Mouse (Mus musculus) small intestine, adult 2 months (tissue): Measurements from ENCODE around the gene Ssh1. TPM values are rescaled to one million over a fixed set of nuclear protein-coding genes. Genes with fewer than 3 reads are reported as not detected.

ENCODE experiments used
- H3K27ac ChIP-seq: fragments of 200-500 bp; 2 replicates; pipeline ENCODE4 v1.5.1; 2012; ENCODE audit warnings: low read depth, low read length, control low read depth, inconsistent platforms; ENCODE audit not compliant: insufficient read depth
- H3K27me3 ChIP-seq: fragments of 200-500 bp; 2 replicates; pipeline ENCODE4 v1.6.1; 2012; ENCODE audit warnings: mild to moderate bottlenecking, moderate library complexity, low read length, inconsistent platforms; ENCODE audit not compliant: control insufficient read depth, insufficient read depth
- H3K36me3 ChIP-seq: fragments of 200-500 bp; 2 replicates; pipeline ENCODE4 v1.6.1; 2012; ENCODE audit warnings: mild to moderate bottlenecking, low read length, control low read depth, inconsistent platforms; ENCODE audit not compliant: control insufficient read depth, insufficient read depth
- H3K4me1 ChIP-seq: fragments of 200-500 bp; 2 replicates; pipeline ENCODE4 v1.6.1; 2012; ENCODE audit warnings: low read length, inconsistent platforms, mixed read lengths; ENCODE audit not compliant: control insufficient read depth, insufficient read depth, insufficient read length
- H3K4me3 ChIP-seq: fragments of 200-500 bp; 2 replicates; pipeline ENCODE4 v1.5.1; 2012; ENCODE audit warnings: low read depth, mild to moderate bottlenecking, control low read depth, inconsistent platforms, low read length, moderate library complexity
- CTCF ChIP-seq: fragments of 200-500 bp; IDR thresholded peaks from 2 replicates; pipeline ENCODE4 v1.5.1; 2012; ENCODE audit warnings: low read depth, mild to moderate bottlenecking, control low read depth, inconsistent platforms, low read length, moderate library complexity, mixed read lengths; ENCODE audit not compliant: insufficient replicate concordance, insufficient read length; ENCODE audit errors: extremely low read depth
- POLR2A ChIP-seq: fragments of 200-500 bp; IDR thresholded peaks from 2 replicates; pipeline ENCODE4 v1.6.1; 2012; ENCODE audit warnings: low read depth, mild to moderate bottlenecking, control low read depth, inconsistent platforms, low read length, moderate library complexity
- WGBS: fragments of 180-500 bp; shearing (Covaris S2); methylation state at CpG from one replicate; pipeline ENCODE4 v1.1.7; 2018; 5-methylcytosine and 5-hydroxymethylcytosine counted together
- polyA plus RNA-seq: library from polyadenylated mRNA; depleted of rRNA; stranded (reverse); fragments of >200 nt; gene quantifications from 2 replicates; pipeline ENCODE4 v1.2.3, GENCODE M21; 2012

The Ssh1 gene
- polyA plus RNA-seq, 1 experiment, result 11.3 TPM

DNA sequence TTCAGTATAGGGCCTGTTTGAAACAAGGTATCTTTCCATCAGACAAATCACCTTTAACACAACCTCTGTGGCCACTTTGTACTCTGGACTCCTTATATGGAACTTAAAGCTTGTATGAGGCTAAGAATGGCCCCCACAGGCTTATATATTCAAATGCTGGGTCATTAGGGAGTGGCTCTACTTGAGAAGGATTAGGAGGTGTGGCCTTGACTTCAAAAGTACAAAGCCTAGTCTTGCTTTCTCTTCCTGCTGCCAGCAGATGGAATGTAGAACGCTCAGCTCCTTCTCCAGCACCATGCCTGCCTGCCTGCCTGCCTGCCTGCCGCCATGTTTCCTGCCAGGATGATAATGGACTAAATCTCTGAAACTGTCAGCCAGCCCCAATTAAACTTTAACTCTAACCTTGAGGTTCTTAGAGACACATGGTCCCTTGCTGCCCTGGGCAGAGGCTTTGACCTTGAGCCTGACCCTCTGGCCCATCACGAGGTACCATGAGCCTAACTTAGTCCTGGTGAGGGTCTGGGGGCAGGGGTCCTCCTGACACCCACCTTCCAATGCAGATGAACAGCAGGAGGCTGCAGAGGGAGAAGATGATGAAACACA is 38.6 kb upstream of the Ssh1 start:
- Histone ChIP-seq H3K27ac (no peak overlapping the region), H3K27me3 (no peaks in the 10 kb centered on the region), H3K36me3 (no peaks in the 10 kb centered on the region), H3K4me3 (no peak overlapping the region), H3K4me1 (peaks cover 3% of the 10 kb centered on the region; the same call in 1 of the 2 replicates)
- 74% methylated on average over 3 of the region's 3 CpGs for WGBS
- no peak for TF ChIP-seq POLR2A
- TF ChIP-seq CTCF, result no peak

DNA sequence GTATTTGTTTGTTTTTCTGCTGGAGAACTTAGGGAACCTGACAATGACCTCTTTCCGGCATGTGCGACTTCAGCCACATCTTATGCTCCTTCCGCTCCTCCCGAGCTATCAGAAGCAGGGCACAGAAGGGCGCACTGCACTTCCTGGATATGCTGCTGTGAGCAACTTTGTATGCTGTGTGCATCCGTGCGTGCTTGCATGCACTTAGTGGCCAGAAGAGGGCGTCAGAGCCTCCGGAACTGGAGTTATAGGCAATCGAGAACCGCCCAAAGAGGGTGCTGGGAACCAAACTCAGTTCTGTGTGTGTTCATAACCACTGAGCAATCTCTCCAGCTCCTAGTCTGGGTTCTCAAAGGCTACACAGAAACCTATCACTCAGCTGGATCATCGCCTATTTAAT is 37.0 kb upstream of the Ssh1 start:
- WGBS, result 88% methylated on average over 12 of the region's 12 CpGs
- no peaks in the 10 kb centered on the region for H3K36me3 ChIP-seq

DNA sequence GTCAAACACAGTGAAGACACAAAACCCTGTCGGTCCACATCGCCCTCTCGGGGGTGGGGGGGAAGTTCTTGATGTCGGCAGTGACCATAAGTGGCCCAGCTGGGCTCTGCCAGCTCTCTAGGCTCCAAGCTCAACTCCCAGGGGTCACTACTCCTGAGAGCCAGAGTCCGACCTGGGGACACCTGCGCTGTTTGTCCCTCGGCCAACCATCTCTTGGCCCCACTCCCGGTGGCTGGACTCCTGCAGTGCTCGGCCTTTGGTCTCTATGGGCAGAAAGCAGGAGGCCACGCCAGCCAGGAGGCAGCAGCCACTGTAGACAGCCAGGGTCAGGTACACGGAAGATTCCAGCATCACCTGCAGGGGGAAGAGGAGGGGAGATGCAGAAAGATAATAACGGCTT is 34.4 kb upstream of the Ssh1 start:
- no peaks in the 10 kb centered on the region for H3K27me3 ChIP-seq
- no peak for TF ChIP-seq POLR2A
- no peak for TF ChIP-seq CTCF
- 72% methylated on average over 12 of the region's 12 CpGs for WGBS

More for the DNA sequence above, 37.0 kb upstream of the Ssh1 start:
- Histone ChIP-seq H3K27me3 (no peaks in the 10 kb centered on the region), H3K4me1 (no peaks in the 10 kb centered on the region), H3K27ac (no peak overlapping the region), H3K4me3 (no peak overlapping the region)
- no peak for TF ChIP-seq CTCF
- TF ChIP-seq POLR2A, result no peak

DNA sequence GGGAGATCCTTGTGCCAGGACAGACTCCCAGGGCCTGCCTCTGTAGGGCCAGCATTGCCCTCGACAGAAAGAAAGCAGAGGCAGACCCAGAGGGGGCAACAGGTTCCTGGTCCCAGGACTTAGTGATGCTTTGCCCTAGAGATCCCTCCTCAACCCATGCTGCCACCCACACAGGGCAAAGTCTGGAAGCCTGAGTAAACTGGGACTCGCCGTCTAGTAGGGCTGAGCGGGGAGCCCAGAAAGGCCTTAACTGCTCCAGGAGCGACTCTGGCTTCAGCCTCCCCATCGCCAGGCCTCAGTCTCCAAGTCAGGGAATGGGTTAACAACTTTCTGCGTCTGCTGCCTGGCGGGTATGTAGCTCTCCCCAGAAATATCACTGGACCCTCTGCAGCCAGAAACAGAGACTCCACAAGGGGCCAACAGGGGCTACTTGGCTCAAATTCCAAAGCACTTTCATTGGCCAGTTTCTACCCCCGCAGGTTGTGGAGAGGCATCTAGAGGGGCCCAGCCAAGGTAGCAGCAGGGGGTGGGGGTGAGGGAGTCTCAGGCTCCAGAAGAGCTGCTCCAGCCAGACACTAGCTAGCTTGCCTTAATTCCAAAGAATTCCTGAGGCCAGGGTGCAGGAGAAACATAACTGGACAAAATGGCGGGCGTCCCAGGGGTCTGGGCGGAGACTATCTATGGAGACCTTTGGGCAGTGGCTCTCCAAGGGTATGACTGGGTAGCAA is 33.7 kb upstream of the Ssh1 start:
- no peaks in the 10 kb centered on the region for H3K36me3 ChIP-seq

More for the DNA sequence above, 34.4 kb upstream of the Ssh1 start:
- Histone ChIP-seq H3K27ac (no peak overlapping the region), H3K4me1 (peaks cover 2% of the 10 kb centered on the region; the same call in 1 of the 2 replicates), H3K36me3 (no peaks in the 10 kb centered on the region), H3K4me3 (no peak overlapping the region)

DNA sequence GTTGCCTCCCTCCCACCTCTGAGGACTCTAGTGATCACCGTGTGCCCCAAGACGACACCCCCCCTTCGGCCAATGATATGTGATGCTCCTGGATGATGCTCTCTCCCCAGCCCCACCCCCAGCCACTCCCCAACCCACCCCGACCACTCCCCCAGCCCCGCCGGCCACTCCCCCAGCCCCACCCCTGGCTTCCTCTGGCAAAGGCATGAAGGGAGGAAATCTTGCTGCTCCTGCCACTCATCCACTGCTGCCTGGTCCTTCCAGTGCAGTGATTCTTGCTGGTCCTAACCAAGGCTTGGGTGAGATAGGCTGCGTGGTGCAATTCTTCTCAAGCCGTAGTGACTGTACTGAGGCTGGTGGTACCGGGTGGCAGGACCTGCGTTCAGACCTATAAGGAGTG is 31.2 kb upstream of the Ssh1 start:
- TF ChIP-seq CTCF (no peak), POLR2A (no peak)
- H3K27me3 ChIP-seq, result no peaks in the 10 kb centered on the region
- H3K27ac ChIP-seq, result no peak overlapping the region
- H3K4me3 ChIP-seq, result no peak overlapping the region
- H3K4me1 ChIP-seq, result peaks cover 2% of the 10 kb centered on the region; the same call in 1 of the 2 replicates
- no peaks in the 10 kb centered on the region for H3K36me3 ChIP-seq
- 12% methylated on average over 10 of the region's 10 CpGs for WGBS

More for the DNA sequence above, 33.7 kb upstream of the Ssh1 start:
- WGBS, result 75% methylated on average over 12 of the region's 12 CpGs
- Histone ChIP-seq H3K4me3 (no peak overlapping the region), H3K4me1 (peaks cover 2% of the 10 kb centered on the region; the same call in 1 of the 2 replicates), H3K27me3 (no peaks in the 10 kb centered on the region), H3K27ac (no peak overlapping the region)
- no peak for TF ChIP-seq POLR2A
- TF ChIP-seq CTCF, result no peak

DNA sequence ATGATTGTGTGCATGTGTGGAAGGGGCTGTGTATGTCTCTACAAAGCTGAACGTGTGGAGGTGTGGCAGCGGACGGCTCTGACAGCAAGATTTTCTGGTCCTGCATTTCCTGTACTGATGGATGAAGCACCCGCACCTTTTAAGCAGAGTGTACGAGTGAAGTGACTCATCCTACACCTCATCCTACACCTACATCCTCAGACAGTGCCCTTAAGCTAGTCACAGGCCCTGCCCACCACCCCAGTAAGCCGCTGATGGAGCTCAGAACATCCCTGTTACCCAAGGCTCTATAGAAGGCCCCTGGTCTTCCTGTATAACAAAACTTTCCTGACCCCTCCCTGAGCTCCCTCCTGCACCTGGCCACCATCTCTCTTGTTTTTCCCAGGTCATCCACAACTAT is 30.7 kb upstream of the Ssh1 start:
- Histone ChIP-seq H3K36me3 (no peaks in the 10 kb centered on the region), H3K27ac (no peak overlapping the region), H3K27me3 (no peaks in the 10 kb centered on the region), H3K4me3 (no peak overlapping the region), H3K4me1 (peaks cover 2% of the 10 kb centered on the region; the same call in 1 of the 2 replicates)
- TF ChIP-seq CTCF, result no peak
- no peak for TF ChIP-seq POLR2A
- 48% methylated on average over 6 of the region's 6 CpGs for WGBS

DNA sequence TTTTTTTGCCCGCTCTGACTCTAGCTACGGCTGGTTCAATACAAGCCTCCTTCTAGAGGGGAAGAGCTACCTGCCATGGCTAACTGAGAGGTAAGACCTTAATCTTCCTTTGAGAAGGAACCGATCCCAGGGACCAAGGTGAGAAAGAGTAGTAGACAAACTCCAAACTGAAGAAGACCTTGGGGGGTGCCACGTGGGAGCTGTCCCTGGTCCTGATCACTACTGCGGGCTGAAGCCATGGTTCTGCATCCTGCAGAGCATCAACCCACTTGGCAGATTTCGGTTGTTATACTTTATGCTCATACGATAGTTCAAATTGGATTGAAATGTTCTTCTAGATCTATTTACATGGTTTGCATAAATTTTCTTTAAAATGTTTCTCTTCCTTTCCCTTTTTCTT is 21.4 kb upstream of the Ssh1 start:
- 65% methylated on average over 7 of the region's 7 CpGs for WGBS
- no peaks in the 10 kb centered on the region for H3K27me3 ChIP-seq
- TF ChIP-seq POLR2A (no peak), CTCF (no peak)
- H3K27ac ChIP-seq, result no peak overlapping the region
- no peaks in the 10 kb centered on the region for H3K36me3 ChIP-seq
- H3K4me1 ChIP-seq, result no peaks in the 10 kb centered on the region
- no peak overlapping the region for H3K4me3 ChIP-seq
